Mouse (Mus musculus): Measurements from ENCODE around the gene Spi1.

- TF ChIP-seq POLR2A (IDR thresholded peaks at IDR 0.05; ENCODE audit: extremely low read depth, insufficient read depth, low read length), result no peak
- no peak for TF ChIP-seq CTCF (IDR thresholded peaks at IDR 0.05; ENCODE audit: low read depth, low read length)
Observed at GRCm38 (mm10) chr2:91162952-91163351, 80.8 kb downstream of the Spi1 start.

All from liver, adult 2 months (tissue).